Mouse (Mus musculus): ENCODE results near the gene Map3k5.

Gene Map3k5

DNA sequence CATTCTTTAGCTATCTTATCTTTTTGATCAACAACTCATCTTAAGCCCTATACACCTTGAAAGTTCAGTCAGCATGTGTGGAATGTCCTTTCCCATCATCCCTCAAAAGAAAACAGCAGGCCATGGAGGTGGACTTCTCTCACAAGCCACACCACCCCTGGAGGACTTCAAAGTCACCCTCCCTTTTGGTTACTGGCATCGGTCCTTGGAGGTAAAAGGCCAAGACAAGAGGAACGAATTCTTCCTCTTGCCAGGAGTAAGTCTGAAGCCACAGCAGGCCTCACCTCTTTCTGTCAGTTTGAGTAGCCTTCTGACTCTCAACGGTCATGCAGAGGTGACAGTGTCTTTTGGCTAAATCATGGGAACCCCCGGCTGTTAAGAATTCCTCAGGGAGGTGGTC lies 250.1 kb downstream of the Map3k5 start:
- no peak for DNase-seq (ENCODE audit: extremely low spot score, low read depth, low spot score)

DNA sequence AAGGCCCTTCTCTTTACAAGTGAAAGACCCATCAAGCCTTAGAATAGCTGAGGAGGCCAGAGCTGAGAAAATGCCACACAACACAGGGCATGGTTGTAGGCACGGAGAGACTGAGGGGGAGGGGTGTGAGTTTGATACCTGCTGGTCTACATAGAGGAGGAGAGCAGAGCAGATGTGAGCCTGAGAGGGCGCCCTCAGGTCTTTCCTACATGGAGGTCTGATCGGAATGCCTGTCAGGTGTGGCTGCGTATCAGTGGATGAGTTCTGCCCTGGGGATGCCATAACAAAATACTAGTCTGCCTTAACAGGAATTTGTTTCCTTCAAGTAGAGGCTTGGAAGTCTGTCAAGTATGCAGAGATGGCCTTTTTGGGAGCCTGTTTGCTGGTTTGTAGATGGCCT lies 251.0 kb downstream of the Map3k5 start:
- no peak for DNase-seq (ENCODE audit: extremely low spot score, low read depth, low spot score)

- DNase-seq (ENCODE audit: extremely low spot score, low read depth, low spot score) = no peak
These were observed 251.5 kb downstream of the Map3k5 start for GRCm38 (mm10) chr10:20185806-20186205.

GRCm38 (mm10) chr10:20186800-20187273 lies 252.6 kb downstream of the Map3k5 start:
- no peak for DNase-seq (ENCODE audit: extremely low spot score, low read depth, low spot score)

DNA sequence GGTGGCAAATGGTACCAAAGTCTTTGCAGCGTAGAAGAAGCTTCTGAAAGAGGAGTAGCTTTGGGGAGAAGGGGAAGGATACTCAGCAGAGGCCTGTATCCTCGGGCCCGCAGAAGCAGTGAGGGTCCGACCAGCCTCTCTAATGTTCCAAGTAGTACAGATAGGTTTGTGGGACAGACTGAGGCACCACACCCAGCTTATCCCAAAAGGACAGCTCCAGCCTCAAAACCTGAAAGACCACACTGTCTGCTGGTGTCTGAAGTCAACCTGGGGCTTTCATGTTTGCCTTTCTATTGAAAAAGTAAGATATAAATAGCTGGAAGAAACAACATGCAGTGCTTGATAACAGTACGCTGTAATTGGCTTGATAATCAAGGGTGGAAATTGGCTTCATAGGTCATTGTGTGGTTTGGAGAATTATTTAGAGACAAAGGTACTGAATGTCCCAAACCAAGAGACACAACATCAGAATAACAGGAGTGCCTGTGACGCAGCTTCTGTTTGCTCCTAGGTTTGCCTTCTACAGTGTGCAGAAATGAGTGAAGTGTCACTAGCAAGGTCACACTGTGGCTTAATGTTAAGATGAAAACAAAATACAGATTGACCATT lies 256.0 kb downstream of the Map3k5 start:
- DNase-seq (ENCODE audit: extremely low spot score, low read depth, low spot score) = no peak
